Mouse (Mus musculus) regulatory T cell (primary cell): ENCODE results near the gene Olfr1044.
"Not testable (repeated sequence)": the region's sequence is repeated elsewhere in the genome, so short reads cannot be mapped to it uniquely, and the experiment has no call there.

Source experiments
- in situ Hi-C: fragments of 300-600 bp; cut with MboI, MseI; formaldehyde crosslinking; loops from one replicate; pipeline ENCODE4 v1.15.1; 2025; ENCODE audit warnings: high pct_unique_total_duplicates

Olfr1044 gene

DNA sequence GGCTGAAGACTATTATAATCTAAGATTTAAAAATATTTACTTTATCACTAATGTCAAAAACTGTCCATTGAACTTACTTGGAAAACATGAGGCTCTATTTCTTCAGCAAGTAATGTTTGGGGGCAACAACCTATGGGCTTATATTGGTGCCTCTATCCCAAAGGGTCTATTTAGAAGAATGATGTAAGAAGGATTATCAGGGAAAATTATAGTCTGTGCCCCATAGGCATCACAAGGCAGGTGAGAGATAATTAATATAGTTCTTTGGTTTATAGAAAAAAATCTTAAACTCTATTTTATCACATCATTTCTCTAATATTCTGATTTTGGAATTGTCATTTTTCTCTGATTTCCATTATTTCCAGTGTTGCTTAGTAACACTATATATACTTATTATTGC lies at the start of gene Olfr1044:
Gene Olfr1044 (minus strand): TSS at position 101 of the 400 bp plus-strand sequence.
- in situ Hi-C loops, result no loop called here

DNA sequence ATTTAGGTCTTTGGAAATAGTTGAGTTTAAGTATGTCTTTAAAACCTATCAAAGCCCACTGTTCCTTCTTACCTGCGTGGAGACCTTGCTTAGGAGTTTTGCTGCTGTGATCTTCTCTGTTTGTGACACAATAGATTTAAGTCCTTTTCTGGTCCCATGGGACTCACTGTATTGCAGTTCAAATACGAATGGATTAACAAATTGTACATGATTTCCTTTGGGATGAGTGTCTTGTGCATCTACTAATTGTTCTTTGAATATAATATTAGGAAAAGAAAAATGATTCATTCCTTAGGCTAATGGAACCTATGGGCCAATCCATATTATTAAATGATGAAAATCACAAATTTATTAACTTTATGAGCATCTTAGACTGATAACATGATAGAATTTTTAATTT lies 41.6 kb upstream of the Olfr1044 start, which contains the start of gene Olfr1046:
Gene Olfr1046 (minus strand): TSS at position 101 of the 400 bp plus-strand sequence.
- in situ Hi-C loops, result no loop called here

DNA sequence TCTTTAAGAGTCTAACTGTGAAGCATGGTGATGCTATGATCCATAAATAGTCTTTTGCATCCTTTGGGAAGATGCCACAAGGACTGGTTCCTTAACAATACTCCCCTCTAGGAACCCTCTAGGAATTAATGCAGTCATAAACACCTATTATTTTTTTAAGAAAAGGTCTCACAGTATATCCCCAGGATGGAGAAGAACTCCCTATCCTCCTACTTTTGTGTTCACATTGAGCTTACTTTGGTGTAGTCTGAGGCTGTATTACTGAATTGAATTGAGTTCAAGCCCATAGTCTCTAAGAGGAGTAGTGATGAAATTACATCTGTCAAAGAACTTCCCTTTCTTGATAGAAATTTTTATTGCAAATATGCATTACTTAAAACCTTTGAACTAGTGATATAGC lies 25.3 kb upstream of the Olfr1044 start, which contains the start of gene Olfr1045:
Gene Olfr1045 (minus strand): TSS at position 101 of the 400 bp plus-strand sequence.
- in situ Hi-C loops, result no loop called here

DNA sequence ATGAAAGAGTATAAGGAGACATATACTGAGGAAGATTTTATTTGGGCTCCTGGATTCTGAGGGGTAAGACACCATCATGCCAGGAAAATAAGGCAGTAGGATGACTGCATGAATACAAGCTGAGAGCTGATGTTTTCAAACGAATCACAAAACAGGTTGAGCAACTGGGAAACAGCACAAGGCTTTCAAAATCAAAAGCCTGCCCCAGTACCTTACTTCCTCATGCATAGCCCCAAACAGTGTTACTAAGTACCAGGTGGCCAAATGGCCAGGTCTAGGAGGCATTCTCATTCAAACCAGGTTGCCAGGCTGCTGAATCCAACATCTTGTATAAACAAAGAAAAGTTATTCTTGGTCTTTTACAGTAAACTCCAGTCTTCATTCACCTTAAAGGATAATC lies 18.2 kb upstream of the Olfr1044 start:
- in situ Hi-C loops, result no loop called here

DNA sequence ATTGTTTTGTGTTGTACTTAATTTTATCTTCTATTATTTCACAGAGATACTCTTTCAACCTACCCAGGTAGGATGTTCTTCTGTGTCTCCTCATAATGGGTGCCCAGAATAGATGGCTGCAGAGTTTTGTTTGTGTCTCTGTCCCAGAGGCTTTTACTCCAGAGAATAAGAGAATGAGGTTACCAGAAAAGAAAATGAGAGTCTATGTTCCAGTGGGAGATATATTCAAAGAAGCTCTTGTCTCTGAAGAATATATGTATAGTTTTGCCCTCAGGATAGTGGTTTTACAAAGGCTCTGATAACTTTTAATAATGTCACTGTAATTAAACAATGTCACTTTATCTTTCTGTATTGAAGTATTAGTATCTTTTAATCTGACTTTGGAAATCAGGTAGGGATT lies 8.0 kb upstream of the Olfr1044 start, which contains the start of gene Olfr52:
Gene Olfr52 (minus strand): TSS at position 101 of the 400 bp plus-strand sequence.
- in situ Hi-C loops, result no loop called here

DNA sequence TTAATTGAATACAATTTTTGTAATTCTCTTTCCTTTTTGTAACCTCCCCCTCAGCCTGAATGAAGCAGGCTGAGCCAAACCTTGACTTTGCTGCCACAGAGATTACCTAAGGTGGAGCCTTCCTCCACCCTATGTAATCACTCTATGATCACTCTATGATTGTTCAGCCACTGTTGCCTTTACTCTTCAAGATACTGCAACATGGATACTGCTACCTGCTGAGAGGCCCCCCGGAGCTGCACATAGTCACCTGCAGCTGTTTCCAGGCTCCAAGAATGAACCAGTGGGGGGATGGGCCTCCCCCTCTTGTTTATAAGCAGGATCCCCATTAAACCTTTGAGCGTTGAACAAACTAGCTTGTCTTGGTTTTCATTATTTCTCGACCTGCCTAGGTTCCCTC lies 2.3 kb upstream of the Olfr1044 start:
- in situ Hi-C loops, result no loop called here

DNA sequence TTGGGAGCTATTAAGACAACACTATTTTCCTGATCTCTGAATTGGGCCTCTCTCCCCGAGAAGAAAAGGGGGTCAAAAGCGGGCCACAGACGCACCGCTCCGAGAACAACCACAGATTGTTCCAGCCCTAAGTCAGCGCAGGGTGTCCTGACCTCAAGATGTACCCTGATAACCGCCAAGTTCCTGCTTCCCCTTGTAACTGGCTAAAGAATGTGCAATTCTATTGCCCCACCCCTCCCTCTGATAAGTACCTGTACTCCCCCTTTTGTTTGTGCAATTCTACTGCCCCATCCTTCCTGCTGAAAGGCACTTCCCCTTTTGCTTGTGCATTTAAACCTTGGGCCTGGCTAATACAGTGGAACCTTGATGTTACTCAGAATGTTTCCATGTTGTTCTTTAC lies 2.2 kb downstream of the Olfr1044 start:
- in situ Hi-C loops, result not testable (repeated sequence)

DNA sequence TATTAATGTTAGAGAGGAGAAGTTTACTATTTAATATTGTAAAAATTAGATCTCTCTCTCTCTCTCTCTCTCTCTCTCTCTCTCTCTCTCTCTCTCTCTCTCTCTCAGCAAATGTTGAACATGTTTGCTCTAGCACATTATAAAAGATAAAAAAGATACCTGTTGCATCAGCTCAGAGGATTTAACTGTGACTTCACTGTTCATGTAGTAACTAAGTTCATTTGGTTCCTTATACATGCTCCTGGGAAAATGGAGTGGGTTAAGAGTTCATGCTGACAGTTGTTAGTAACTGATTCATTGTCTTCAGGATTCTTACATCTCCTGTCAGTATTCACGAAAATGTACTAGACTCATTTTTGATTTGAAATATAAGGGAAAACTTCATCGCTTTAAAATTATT lies 10.2 kb downstream of the Olfr1044 start, which contains the start of gene Olfr1043:
Gene Olfr1043 (minus strand): TSS at position 101 of the 400 bp plus-strand sequence.
- in situ Hi-C loops, result no loop called here

DNA sequence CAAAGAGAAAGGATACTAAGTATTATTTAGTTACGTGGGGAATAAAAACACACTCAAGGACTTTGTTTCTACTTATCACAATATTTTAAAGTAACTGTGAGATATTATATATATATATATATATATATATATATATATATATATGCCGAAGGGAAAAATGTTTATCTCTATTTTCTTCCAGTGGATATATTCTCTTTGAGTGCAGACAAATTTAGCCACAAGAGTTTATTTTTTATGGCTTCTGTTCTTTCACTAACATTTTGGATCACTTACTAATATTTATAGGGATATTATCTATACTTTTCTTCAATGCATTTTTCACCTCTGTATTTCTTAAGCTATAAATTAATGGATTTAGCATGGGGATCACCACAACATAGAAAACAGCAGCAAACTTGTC lies 15.9 kb downstream of the Olfr1044 start, which contains the start of gene Olfr1042:
Gene Olfr1042 (minus strand): TSS at position 101 of the 400 bp plus-strand sequence.
- in situ Hi-C loops, result no loop called here

DNA sequence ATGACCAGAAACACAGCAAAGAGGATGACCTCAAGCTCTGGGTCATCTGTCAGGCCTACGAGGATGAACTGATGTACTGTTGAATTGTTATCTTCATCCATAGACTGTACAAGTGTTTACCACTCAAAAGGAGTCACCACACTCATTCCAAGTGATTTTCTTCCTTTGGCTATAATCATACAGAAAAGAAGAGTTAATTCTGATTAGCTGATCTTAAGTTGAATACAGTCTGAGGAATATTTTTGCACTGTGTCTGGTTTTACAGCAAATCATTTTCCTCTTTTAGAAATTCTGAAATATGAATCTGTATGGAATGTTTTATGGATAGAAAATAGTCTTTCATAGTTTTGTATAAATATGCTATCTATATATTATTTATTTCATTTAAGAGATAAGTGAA lies 31.0 kb downstream of the Olfr1044 start, which contains the start of gene Olfr1040:
Gene Olfr1040 (minus strand): TSS at position 101 of the 400 bp plus-strand sequence.
- in situ Hi-C loops, result no loop called here

DNA sequence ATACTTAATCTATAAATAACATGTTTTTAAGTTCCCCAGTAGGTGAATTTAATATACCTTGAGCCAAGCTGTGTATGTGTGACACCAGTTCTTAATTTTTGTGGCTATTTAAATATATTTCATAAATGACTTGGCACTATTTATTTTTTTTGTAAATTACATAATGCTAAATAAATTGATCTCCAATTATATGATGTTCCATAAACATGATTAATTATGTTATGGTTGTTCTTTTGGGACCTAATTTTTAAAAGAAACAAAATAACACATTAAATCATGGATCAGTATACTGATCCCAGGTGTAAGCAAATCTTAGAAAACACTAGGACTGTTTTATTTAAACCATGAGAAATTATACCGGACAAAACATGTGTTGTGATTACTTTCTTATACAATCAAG lies 41.8 kb downstream of the Olfr1044 start, which contains the start of gene Olfr1039:
Gene Olfr1039 (minus strand): TSS at position 101 of the 400 bp plus-strand sequence.
- in situ Hi-C loops, result no loop called here
